Mouse (Mus musculus) ovary, adult 18-20 months (tissue): ENCODE data around the gene Gm49380.
A peak's percentile ranks its signal among the peaks of the same experiment; 100 is the strongest.

Experiments
- DNase-seq: peaks from one replicate; pipeline ENCODE4 v3.0.0; 2022; ENCODE audit warnings: low spot score, mixed read lengths

The Gm49380 gene

DNA sequence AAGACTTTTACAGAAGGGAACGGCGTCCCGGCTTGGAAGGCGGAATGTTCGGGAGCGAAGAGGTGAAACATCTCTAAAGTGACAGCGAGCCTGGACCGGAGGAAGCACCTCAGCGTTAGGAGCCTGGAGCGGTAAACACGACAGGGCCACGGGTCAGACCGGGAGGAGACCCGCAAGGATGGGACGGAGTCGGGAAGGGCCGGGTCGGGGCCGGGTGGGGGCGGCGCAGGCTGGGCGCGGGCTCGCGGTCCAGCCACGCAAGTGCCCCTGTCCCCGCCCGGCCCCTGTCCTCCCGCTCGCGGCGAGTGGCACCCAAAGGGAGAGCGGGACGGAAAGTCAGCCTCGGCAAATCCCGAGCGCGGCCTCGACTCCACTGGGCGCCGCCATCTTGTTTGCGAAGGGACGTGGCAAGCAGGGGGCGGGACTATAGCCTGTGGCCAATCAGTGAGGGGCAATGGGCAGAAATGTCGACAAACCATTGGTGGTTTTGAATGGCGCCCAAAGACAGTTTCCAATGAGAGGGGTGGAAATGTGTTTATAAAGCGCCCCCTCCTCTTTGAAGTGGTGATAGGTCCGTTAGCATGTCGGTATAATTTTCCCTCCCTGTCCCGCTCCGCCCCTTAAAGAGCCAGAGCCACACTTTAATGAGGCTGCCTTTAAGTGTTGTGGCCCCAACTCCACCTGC lies at the start of gene Gm49380, which contains the start of gene Rnf26:
TSS of gene Gm49380 (minus strand) at position 396 of the 685 bp plus-strand sequence.
TSS of gene Rnf26 (minus strand) at position 413 of the 685 bp plus-strand sequence.
- DNase-seq: peak; percentile 95

GRCm38 (mm10) chr9:44159886-44160285 lies 46.6 kb upstream of the Gm49380 start:
- DNase-seq: no peak

- no peak for DNase-seq
Measured at GRCm38 (mm10) chr9:44147290-44147689, 34.0 kb upstream of the Gm49380 start.

DNA sequence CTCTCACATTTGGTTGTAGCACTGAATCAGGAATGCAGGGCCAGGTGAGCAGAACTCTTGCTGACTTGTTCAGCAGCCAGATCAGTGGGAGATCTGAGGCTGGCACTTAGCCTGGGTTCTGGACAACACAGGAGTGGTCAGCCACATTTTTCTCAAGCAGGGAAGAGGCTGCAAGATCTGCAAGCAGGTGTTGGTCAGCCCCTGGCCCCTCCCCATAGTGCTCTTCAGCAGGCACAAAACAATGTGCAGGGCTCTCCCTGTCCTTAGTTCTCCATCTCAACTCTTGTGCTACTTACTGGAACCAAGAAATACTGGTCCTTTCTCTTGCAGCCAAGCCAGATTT lies 31.4 kb upstream of the Gm49380 start:
- DNase-seq: no peak

GRCm38 (mm10) chr9:44144023-44144717 lies 30.9 kb upstream of the Gm49380 start:
- peak; percentile 48 for DNase-seq

DNA sequence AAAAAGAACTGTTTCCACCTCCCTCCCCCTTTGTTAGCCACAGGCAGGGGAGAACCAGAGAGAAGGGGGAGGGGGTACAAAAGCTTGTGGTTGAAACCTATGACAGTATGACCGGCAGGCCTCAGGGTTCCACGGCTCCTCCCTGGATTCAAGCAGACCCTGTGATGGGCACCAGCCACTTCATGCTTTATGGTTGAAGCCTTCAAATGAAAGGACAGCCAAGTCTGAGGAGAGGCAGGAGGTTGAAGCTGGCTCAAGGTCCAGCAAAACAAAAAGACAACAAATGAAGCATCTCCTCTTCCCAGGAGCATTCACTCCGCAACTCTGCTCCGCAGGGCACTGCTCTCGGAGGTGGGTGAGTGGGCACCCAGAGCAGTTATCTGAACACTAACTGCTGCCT lies 30.1 kb upstream of the Gm49380 start:
- no peak for DNase-seq

DNA sequence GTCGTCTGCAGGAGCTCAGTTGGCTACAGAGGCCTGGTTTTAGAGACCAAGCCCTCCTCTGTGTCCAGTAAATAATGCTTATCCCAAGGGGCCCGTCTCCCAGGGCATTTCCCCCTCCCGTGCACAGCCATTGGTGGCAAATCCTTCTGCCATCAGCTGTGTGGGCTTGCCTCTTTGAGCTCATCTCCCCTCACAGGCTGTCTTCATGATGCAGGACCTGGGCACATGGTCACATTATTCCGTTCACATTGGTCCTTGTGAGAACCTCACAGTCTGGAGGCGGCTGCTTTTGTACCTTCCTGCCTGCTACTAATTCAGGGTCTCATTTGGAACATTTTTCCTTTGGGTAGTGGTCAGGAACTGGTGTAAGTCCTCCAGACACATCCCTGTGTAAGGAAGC lies 28.7 kb upstream of the Gm49380 start:
- DNase-seq: no peak

- no peak for DNase-seq
Measured at GRCm38 (mm10) chr9:44137846-44138245, 24.5 kb upstream of the Gm49380 start.

- no peak for DNase-seq
Measured at GRCm38 (mm10) chr9:44135731-44136411, 22.6 kb upstream of the Gm49380 start.

- DNase-seq: peak; percentile 36
Measured at GRCm38 (mm10) chr9:44134851-44135730, 21.8 kb upstream of the Gm49380 start.

- peak; percentile 62 for DNase-seq
Measured at GRCm38 (mm10) chr9:44134101-44134850, 21.0 kb upstream of the Gm49380 start, which contains the start of gene Mcam. TSS of gene Mcam (plus strand) at chr9:44134469.

DNA sequence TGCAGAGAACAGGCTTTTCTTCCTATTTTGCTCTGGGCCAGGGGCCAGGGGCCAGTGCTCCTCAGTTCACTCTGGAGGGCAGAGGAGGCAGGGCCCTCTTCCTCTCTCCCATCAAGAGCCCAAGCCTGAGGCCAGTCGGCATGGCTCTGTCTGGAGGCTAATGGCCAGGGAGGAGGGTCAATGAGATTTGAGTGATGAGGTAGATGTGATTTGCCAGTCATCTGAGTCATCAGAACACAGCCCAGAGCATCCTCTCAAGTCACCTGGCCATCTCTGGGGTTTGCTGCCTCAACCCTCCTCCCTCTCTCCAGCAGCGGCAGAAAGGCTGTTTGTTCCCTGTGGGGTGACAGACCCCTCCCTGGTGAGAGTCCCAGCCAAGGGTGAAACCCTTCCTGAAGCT lies 20.0 kb upstream of the Gm49380 start:
- DNase-seq: no peak

- DNase-seq: no peak
Measured at GRCm38 (mm10) chr9:44132200-44132599, 18.9 kb upstream of the Gm49380 start.

GRCm38 (mm10) chr9:44131276-44131590 lies 17.9 kb upstream of the Gm49380 start:
- no peak for DNase-seq

- DNase-seq: no peak
Measured at GRCm38 (mm10) chr9:44130581-44131275, 17.4 kb upstream of the Gm49380 start.

DNA sequence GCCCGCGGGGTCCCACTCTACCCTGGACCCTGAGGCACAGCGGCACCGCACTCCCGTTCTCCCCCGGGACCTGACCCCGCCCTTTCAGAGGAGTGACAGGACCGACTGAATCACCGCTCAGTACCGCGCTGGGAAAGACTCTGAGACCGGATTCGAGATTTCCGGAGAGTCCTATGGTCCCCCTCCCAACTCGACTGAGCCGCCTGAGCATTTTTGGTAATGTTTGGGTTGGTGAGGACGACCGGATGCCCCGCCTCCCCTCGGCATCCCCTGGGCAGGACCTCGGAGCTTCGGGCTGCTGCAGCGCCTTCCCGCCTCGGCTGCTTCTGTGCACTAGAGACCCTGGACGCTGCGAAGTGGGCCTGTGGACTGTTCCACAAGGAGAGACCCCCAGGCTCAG lies 16.7 kb upstream of the Gm49380 start:
- DNase-seq: peak; percentile 59

- no peak for DNase-seq
Measured at GRCm38 (mm10) chr9:44129633-44130032, 16.3 kb upstream of the Gm49380 start.

DNA sequence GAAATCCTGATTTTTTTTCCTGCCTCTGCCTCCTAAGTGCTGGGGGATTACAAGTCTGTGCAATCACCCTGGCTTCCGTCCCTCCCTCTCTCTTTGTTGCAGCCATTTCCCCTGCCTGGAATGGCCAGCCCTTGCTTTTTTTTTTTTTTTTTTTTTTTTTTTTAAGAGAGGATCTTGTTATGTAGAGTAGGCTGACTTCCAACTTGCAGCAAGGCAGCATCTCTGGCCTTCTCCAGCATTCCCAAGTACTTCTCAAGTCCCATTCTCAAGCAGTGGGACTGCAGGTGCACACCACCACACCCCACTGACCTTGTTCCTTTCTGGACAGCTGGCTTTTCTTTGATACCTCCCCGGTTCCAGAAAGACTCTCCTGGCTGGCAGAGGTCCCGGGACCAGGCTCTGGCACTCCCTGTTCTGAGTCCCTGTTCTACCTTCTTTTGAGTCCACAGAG lies 14.1 kb upstream of the Gm49380 start:
- DNase-seq: no peak

GRCm38 (mm10) chr9:44126746-44127145 lies 13.4 kb upstream of the Gm49380 start:
- no peak for DNase-seq

GRCm38 (mm10) chr9:44125546-44126428 lies 12.5 kb upstream of the Gm49380 start:
- no peak for DNase-seq
